Mouse (Mus musculus) C2C12 (cell line): ENCODE data around the gene Cox5a.

Experiments used
- CEBPB ChIP-seq: IDR thresholded peaks from one replicate; pipeline ENCODE4 v1.6.1; 2011; ENCODE audit warnings: low read depth, mild to moderate bottlenecking, control low read depth, moderate library complexity
- CTCF ChIP-seq: IDR thresholded peaks from one replicate; pipeline ENCODE4 v1.5.1; 2011; ENCODE audit not compliant: control insufficient read depth, insufficient read depth, insufficient read length
- MAX ChIP-seq: IDR thresholded peaks from one replicate; pipeline ENCODE4 v1.6.1; 2011; ENCODE audit warnings: mild to moderate bottlenecking, control low read depth
- MYOG ChIP-seq: IDR thresholded peaks from one replicate; pipeline ENCODE4 v1.6.1; 2011; ENCODE audit not compliant: control insufficient read depth, insufficient read length; ENCODE audit errors: extremely low read depth
- USF1 ChIP-seq: IDR thresholded peaks from one replicate; pipeline ENCODE4 v1.6.1; 2011; ENCODE audit warnings: low read depth, mild to moderate bottlenecking, control low read depth, moderate library complexity

DNA sequence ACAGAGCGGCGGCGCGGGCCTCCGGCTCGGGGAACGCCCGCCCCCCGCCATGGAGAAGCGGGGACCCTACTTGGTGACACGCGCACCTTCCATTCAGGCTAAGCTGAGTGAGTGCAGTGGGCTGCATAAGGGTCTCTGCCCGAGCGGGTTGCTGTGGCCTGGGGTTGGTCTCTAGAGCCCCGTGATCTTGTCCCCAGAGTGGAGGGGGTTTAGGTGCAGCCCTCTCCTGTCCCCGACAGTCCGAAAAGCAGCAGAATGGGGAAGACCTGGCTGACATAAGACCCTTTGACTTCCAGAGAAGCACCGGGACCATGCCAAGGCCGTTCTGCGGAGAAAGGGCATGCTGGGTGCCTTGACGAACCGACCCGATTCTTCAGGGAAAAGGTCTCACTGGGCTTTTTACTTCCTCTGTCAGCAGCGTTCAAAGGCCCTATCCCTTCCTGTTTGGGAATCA is 16.7 kb downstream of the Cox5a start:
- TF ChIP-seq USF1 (no peak), CTCF (no peak), MAX (no peak), CEBPB (no peak), MYOG (no peak)
